Comparison of ENCODE assay signal across 8 mouse cellular contexts in genomic region chr6:145359470-145360430, GRCm38 (mm10).
DNase-seq lines count a peak whose midpoint lies in the region; ATAC-seq and TF ChIP-seq lines count a peak whose summit lies in the region.

No protein-coding gene starts in this region.

- no peaks in the 10 kb centered on the region for H3K9me3 ChIP-seq in heart, embryonic 11.5 days (replicated peaks; ENCODE audit: control insufficient read depth, low read length)
- H3K9me3 ChIP-seq in MEL (replicated peaks; ENCODE audit: insufficient read depth, low read length), result no peaks in the 10 kb centered on the region
- H3K9me3 ChIP-seq in midbrain, embryonic 11.5 days (ENCODE audit: control insufficient read depth, low read length), result peaks cover 3% of the 10 kb centered on the region; the same call in 1 of the 2 replicates
- no peaks in the 10 kb centered on the region for H3K9me3 ChIP-seq in stomach, embryonic 15.5 days

- intact Hi-C loops in heart, adult 2 months (cut with DNase I), result loop anchor here (5.0 kb wide), 2 partner anchors 433 to 463 kb away; no protein-coding TSS in a partner anchor
- intact Hi-C loops in heart, postnatal 14 days (cut with DNase I), result loop anchor here (1.0 to 5.0 kb wide), 3 partner anchors 43 to 465 kb away; no protein-coding TSS in a partner anchor

- H3K9ac ChIP-seq in heart, adult 2 months (ENCODE audit: low read depth, low read length), result no peak overlapping the region
- no peak overlapping the region for H3K9ac ChIP-seq in heart, embryonic 11.5 days (ENCODE audit: low read depth, low read length)
- no peak overlapping the region for H3K9ac ChIP-seq in MEL (ENCODE audit: control insufficient read depth, low read depth, low read length, poor library complexity, severe bottlenecking)
- H3K9ac ChIP-seq in midbrain, embryonic 11.5 days (ENCODE audit: low read length), result no peak overlapping the region
- no peak overlapping the region for H3K9ac ChIP-seq in stomach, embryonic 15.5 days

- peak; percentile 86 for TF ChIP-seq RAD21 in MEL (IDR thresholded peaks at IDR 0.05; ENCODE audit: low read depth, low read length)

- no peaks in the 10 kb centered on the region for H3K79me2 ChIP-seq in heart, adult 2 months (replicated peaks; ENCODE audit: control insufficient read depth, insufficient read depth, low read length)
- no peaks in the 10 kb centered on the region for H3K79me2 ChIP-seq in MEL (ENCODE audit: control insufficient read depth, insufficient read depth, low read length, poor library complexity)

- H3K4me2 ChIP-seq in heart, embryonic 11.5 days, result no peak overlapping the region
- H3K4me2 ChIP-seq in midbrain, embryonic 11.5 days, result no peak overlapping the region
- peak overlapping the region; percentile 30; the same call in 1 of the 2 replicates for H3K4me2 ChIP-seq in stomach, embryonic 15.5 days

- H3K27me3 ChIP-seq in heart, adult 2 months (ENCODE audit: control insufficient read depth, insufficient read depth, low read length), result no peaks in the 10 kb centered on the region
- peaks cover 5% of the 10 kb centered on the region; the same call in 1 of the 2 replicates for H3K27me3 ChIP-seq in heart, embryonic 11.5 days (ENCODE audit: control insufficient read depth, insufficient read depth, low read length)
- H3K27me3 ChIP-seq in MEL (ENCODE audit: control insufficient read depth in 1 of 2, insufficient read depth in 2 of 2, low read length in 2 of 2), result no peaks in the 10 kb centered on the region; a peak in 1 of 4 replicates
- no peaks in the 10 kb centered on the region for H3K27me3 ChIP-seq in midbrain, embryonic 11.5 days (ENCODE audit: control insufficient read depth, insufficient read depth, low read length)
- H3K27me3 ChIP-seq in stomach, embryonic 15.5 days (replicated peaks), result no peaks in the 10 kb centered on the region

- peak; percentile 94 for TF ChIP-seq CTCF in heart, adult 2 months (IDR thresholded peaks at IDR 0.05)
- peak; percentile 68 to 93 (median 71) for TF ChIP-seq CTCF in MEL (IDR thresholded peaks at IDR 0.05 in 2 of 3, conservative IDR thresholded peaks at IDR 0.05 in 1 of 3; ENCODE audit: control insufficient read depth in 1 of 3, insufficient read depth in 1 of 3, low read depth in 2 of 3, low read length in 3 of 3, poor library complexity in 1 of 3, severe bottlenecking in 1 of 3)
- TF ChIP-seq CTCF in cortical plate, adult 2 months (IDR thresholded peaks at IDR 0.05; ENCODE audit: extremely low read depth, insufficient read depth, low read length), result peak; percentile 69

- H3K36me3 ChIP-seq in heart, adult 2 months (ENCODE audit: control insufficient read depth, insufficient read depth, low read length), result no peaks in the 10 kb centered on the region
- no peaks in the 10 kb centered on the region for H3K36me3 ChIP-seq in heart, embryonic 11.5 days (ENCODE audit: control insufficient read depth, insufficient read depth, low read length)
- H3K36me3 ChIP-seq in MEL (ENCODE audit: control insufficient read depth in 1 of 2, insufficient read depth in 2 of 2, low read length in 2 of 2), result no peaks in the 10 kb centered on the region; a peak in 1 of 4 replicates
- H3K36me3 ChIP-seq in midbrain, embryonic 11.5 days (ENCODE audit: control insufficient read depth, insufficient read depth, low read length), result no peaks in the 10 kb centered on the region
- H3K36me3 ChIP-seq in stomach, embryonic 15.5 days, result no peaks in the 10 kb centered on the region

- no peak for TF ChIP-seq POLR2A in heart, adult 2 months (IDR thresholded peaks at IDR 0.05; ENCODE audit: insufficient read depth, low read depth, low read length)
- no peak for TF ChIP-seq POLR2A in MEL (IDR thresholded peaks at IDR 0.05; ENCODE audit: control insufficient read depth in 1 of 2, insufficient read depth in 1 of 2, low read depth in 1 of 2, low read length in 2 of 2, poor library complexity in 1 of 2)
- no peak for TF ChIP-seq POLR2A in cortical plate, adult 2 months (IDR thresholded peaks at IDR 0.05; ENCODE audit: extremely low read depth, insufficient read depth, low read length)

- TF ChIP-seq EP300 in heart, adult 2 months (IDR thresholded peaks at IDR 0.05; ENCODE audit: insufficient read depth, low read depth, low read length), result no peak
- TF ChIP-seq EP300 in MEL (IDR thresholded peaks at IDR 0.05; ENCODE audit: low read depth in 1 of 2, low read length in 2 of 2), result no peak

- no peak overlapping the region for H3K4me3 ChIP-seq in heart, adult 2 months
- no peak overlapping the region for H3K4me3 ChIP-seq in heart, embryonic 11.5 days (ENCODE audit: low read depth, low read length)
- peak overlapping the region; percentile 6 to 36; a peak in 3 of 4 replicates for H3K4me3 ChIP-seq in MEL (ENCODE audit: control insufficient read depth in 1 of 2, insufficient read depth in 1 of 2, low read depth in 2 of 2, low read length in 2 of 2)
- H3K4me3 ChIP-seq in cortical plate, adult 2 months (ENCODE audit: insufficient read depth, low read length), result no peak overlapping the region
- H3K4me3 ChIP-seq in midbrain, embryonic 11.5 days (ENCODE audit: low read depth, low read length), result no peak overlapping the region
- H3K4me3 ChIP-seq in stomach, embryonic 15.5 days (replicated peaks), result no peak overlapping the region

- DNase-seq in heart, adult 2 months, result no peak
- peak; percentile 77 for DNase-seq in MEL (ENCODE audit: low read depth, low spot score)
- peak; percentile 57 to 77 for DNase-seq in heart, postnatal 14 days
- DNase-seq in layer of hippocampus, postnatal 10 days (ENCODE audit: low spot score in 2 of 2), result peak; percentile 59 to 72
- peak; percentile 92 for DNase-seq in midbrain, embryonic 11.5 days (ENCODE audit: low spot score, missing footprints)

- H3K4me1 ChIP-seq in heart, adult 2 months (ENCODE audit: control insufficient read depth, insufficient read depth, low read length), result no peaks in the 10 kb centered on the region
- no peaks in the 10 kb centered on the region for H3K4me1 ChIP-seq in heart, embryonic 11.5 days (ENCODE audit: control insufficient read depth, insufficient read depth, low read length)
- peaks cover 0 to 5% of the 10 kb centered on the region in 2 experiments; a peak in 1 of 4 replicates for H3K4me1 ChIP-seq in MEL (ENCODE audit: control insufficient read depth in 1 of 2, insufficient read depth in 2 of 2, low read length in 2 of 2)
- H3K4me1 ChIP-seq in cortical plate, adult 2 months (ENCODE audit: control insufficient read depth, insufficient read depth, low read length), result peaks cover 2% of the 10 kb centered on the region
- H3K4me1 ChIP-seq in midbrain, embryonic 11.5 days (ENCODE audit: control insufficient read depth, insufficient read depth, low read length), result no peaks in the 10 kb centered on the region
- 0 out of 2 replicates have a peak, but pooled peaks cover 9% of the 10 kb centered on the region for H3K4me1 ChIP-seq in stomach, embryonic 15.5 days

- 40% methylated on average over 26 of the region's 26 CpGs for WGBS in heart, adult 2 months
- 45% methylated on average over 26 of the region's 26 CpGs for WGBS in heart, embryonic 11.5 days (ENCODE audit: insufficient replicate concordance)
- WGBS in midbrain, embryonic 11.5 days, result 49% methylated on average over 26 of the region's 26 CpGs
- 41% methylated on average over 26 of the region's 26 CpGs for WGBS in stomach, embryonic 15.5 days

- no peak overlapping the region for H3K27ac ChIP-seq in heart, adult 2 months
- H3K27ac ChIP-seq in heart, embryonic 11.5 days (ENCODE audit: low read depth, low read length), result no peak overlapping the region
- no peak overlapping the region for H3K27ac ChIP-seq in MEL (ENCODE audit: control insufficient read depth, low read depth, low read length)
- no peak overlapping the region for H3K27ac ChIP-seq in cortical plate, adult 2 months (ENCODE audit: insufficient read depth, low read length)
- no peak overlapping the region for H3K27ac ChIP-seq in midbrain, embryonic 11.5 days (ENCODE audit: low read depth, low read length)
- H3K27ac ChIP-seq in stomach, embryonic 15.5 days, result no peak overlapping the region

- no peak for ATAC-seq in heart, embryonic 11.5 days (replicated peaks; ENCODE audit: insufficient number of reproducible peaks, low FRiP score, low TSS enrichment)
- ATAC-seq in midbrain, embryonic 11.5 days (ENCODE audit: low FRiP score), result no peak
- ATAC-seq in stomach, embryonic 15.5 days (ENCODE audit: insufficient read depth, low FRiP score, low read depth), result no peak

TF ChIP-seq in MEL, 35 proteins besides CTCF, POLR2A, EP300 and RAD21:
- 0 out of 2 replicates have a peak, but pooled peaks have one; percentile 36 for TF ChIP-seq ELF1 (IDR thresholded peaks at IDR 0.05; ENCODE audit: low read depth, low read length)
- TF ChIP-seq TBP (IDR thresholded peaks at IDR 0.05; ENCODE audit: low read depth, low read length), result no peak
- no peak for TF ChIP-seq SIN3A (IDR thresholded peaks at IDR 0.05; ENCODE audit: low read length)
- peak; percentile 59; the same call in 1 of the 2 replicates for TF ChIP-seq ZC3H11A (IDR thresholded peaks at IDR 0.05; ENCODE audit: low read depth, low read length)
- no peak for TF ChIP-seq GATA1 (IDR thresholded peaks at IDR 0.05; ENCODE audit: low read depth, low read length)
- no peak for TF ChIP-seq MYC (IDR thresholded peaks at IDR 0.05; ENCODE audit: low read depth, low read length)
- TF ChIP-seq BHLHE40 (IDR thresholded peaks at IDR 0.05; ENCODE audit: borderline replicate concordance, low read depth, low read length), result no peak
- no peak for TF ChIP-seq ZKSCAN1 (IDR thresholded peaks at IDR 0.05; ENCODE audit: low read depth, low read length)
- TF ChIP-seq UBTF (IDR thresholded peaks at IDR 0.05; ENCODE audit: borderline replicate concordance, insufficient read depth, low read depth, low read length), result no peak
- TF ChIP-seq SMC3 (IDR thresholded peaks at IDR 0.05; ENCODE audit: low read depth, low read length), result peak; percentile 80
- no peak for TF ChIP-seq POLR2AphosphoS5 (IDR thresholded peaks at IDR 0.05; ENCODE audit: borderline replicate concordance, low read depth, low read length)
- 0 out of 2 replicates have a peak, but pooled peaks have one; percentile 33 for TF ChIP-seq HCFC1 (IDR thresholded peaks at IDR 0.05; ENCODE audit: low read depth, low read length)
- TF ChIP-seq MXI1 (IDR thresholded peaks at IDR 0.05; ENCODE audit: low read depth, low read length), result no peak

Comparison
In these comparisons a context has a peak if more than half of its experiments do, and no peak if none do; other contexts are left out.
1. DNase-seq: peak in MEL (single experiment), heart, postnatal 14 days (2 of 2), layer of hippocampus, postnatal 10 days (2 of 2) and midbrain, embryonic 11.5 days (single experiment); none in heart, adult 2 months (0 of 2).
2. H3K4me3 ChIP-seq: peak in MEL (2 of 2); none in heart, adult 2 months (single experiment), heart, embryonic 11.5 days (single experiment), cortical plate, adult 2 months (single experiment), midbrain, embryonic 11.5 days (single experiment) and stomach, embryonic 15.5 days (single experiment).
3. Peak in every context shown above with its lines, with median percentiles within 50 percentile points of each other: CTCF ChIP-seq.